Mouse (Mus musculus) brown adipose tissue, adult 24 weeks (tissue): ENCODE data around the gene Hyal3. TPM values are rescaled to one million over a fixed set of nuclear protein-coding genes. Genes with fewer than 3 reads are reported as not detected.
A peak's percentile ranks its signal among the peaks of the same experiment; 100 is the strongest.

ENCODE experiments used
- H3K27ac ChIP-seq: fragments of 200-500 bp; replicated peaks from 2 replicates; pipeline ENCODE4 v1.5.1; 2012; ENCODE audit warnings: low read depth, mild to moderate bottlenecking, low read length
- H3K4me1 ChIP-seq: fragments of 200-500 bp; 2 replicates; pipeline ENCODE4 v1.6.1; 2012; ENCODE audit warnings: low read length, mixed read lengths; ENCODE audit not compliant: control insufficient read depth, insufficient read depth, insufficient read length
- H3K4me3 ChIP-seq: fragments of 200-500 bp; 2 replicates; pipeline ENCODE4 v1.5.1; 2012; ENCODE audit warnings: low read depth, mild to moderate bottlenecking, low read length, moderate library complexity; ENCODE audit not compliant: insufficient read depth
- polyA plus RNA-seq: library from polyadenylated mRNA; stranded (reverse); fragments of >200 nt; gene quantifications from 2 replicates; pipeline ENCODE4 v1.2.4, GENCODE M21; 2012; ENCODE audit not compliant: missing spikeins, insufficient read depth, insufficient read length

Hyal3 gene
- polyA plus RNA-seq, 1 experiment, result not detected

- H3K4me3 ChIP-seq, result no peak overlapping the region
- peaks cover 12% of the 10 kb centered on the region for H3K4me1 ChIP-seq
- no peak overlapping the region for H3K27ac ChIP-seq
Observed at GRCm38 (mm10) chr9:107590773-107591060, 10.1 kb downstream of the Hyal3 start.

DNA sequence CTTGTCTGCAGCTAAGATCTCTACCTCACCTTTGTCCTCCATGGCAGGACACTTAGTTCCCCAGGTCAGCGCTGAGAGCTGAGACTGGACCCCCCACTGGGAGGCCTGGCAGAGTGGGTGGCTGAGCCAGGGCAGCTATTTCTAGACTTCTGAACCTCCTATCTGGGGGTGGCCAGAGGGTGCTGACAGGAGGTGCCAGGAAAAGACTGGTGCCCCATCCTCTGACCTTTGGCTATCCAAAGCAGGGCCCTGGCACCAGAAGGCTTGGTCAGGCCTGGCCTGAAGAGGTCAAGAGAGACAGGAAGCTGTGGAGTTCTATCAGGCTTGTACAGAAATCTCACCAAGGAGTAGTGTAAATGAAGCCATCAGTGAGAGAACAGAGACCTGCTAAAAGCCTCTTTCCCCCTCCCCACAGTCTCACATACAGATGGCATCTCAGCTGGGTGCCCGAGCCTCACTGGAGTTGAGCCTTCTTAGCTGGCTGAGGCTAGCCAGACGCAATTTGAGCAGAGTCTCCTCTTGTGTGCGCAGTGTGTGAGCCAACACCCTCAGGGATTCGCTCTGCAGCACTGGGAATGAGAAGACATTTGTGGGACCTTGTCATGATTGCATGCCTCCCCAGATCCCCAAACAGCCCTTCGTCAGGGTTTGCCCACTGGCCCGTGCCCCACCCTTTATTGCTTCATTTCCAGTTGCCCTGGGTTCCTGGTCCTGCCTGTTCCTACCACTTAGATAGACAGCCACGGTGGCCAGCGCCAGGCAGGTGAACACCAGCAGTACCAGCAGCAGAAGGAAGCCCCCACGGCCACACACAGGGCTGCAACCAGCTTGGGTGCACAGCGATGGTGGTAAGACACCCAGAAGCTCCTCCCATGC, 12.7 kb downstream of the Hyal3 start:
- peak overlapping the region; percentile 26; the same call in 1 of the 2 replicates for H3K27ac ChIP-seq
- H3K4me1 ChIP-seq, result peaks cover 19% of the 10 kb centered on the region
- no peak overlapping the region for H3K4me3 ChIP-seq

DNA sequence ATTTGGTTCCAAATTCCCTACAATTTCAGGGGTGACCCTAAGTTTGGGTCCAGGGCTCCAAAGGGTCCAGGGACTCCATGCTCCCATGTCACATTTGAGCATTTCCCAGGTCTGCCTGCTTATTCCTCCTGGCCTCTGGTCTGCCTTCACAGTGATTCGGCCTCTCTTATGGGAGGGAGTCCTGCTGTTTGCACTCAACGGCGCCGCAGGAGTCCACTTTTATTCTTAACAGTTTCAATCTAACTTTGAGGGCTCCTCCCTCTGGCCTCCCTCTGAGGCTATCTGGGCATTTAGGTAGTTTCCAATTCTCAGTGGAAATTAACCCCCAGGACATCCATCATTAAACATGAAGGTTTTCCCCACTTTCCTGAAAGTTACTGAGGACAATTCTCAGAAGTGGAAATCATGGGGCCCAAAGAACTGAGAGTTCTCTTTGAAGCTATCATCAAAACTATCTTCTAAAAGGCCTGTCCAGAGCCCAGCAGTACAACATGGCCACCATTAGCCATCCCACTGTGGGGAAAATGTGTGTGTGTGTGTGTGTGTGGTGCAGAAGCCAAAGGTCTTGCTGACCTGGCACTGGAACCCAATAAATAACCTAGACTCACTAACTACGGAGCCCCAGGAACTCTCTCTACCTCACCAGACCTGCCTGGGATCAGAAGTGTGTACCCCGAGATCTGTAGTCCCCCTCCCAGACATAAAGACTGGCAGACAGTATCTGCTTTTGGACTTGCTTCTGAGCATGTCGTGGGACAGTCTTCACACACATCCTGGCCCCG, 13.9 kb downstream of the Hyal3 start:
- Histone ChIP-seq H3K4me3 (no peak overlapping the region), H3K27ac (no peak overlapping the region), H3K4me1 (peaks cover 15% of the 10 kb centered on the region)

DNA sequence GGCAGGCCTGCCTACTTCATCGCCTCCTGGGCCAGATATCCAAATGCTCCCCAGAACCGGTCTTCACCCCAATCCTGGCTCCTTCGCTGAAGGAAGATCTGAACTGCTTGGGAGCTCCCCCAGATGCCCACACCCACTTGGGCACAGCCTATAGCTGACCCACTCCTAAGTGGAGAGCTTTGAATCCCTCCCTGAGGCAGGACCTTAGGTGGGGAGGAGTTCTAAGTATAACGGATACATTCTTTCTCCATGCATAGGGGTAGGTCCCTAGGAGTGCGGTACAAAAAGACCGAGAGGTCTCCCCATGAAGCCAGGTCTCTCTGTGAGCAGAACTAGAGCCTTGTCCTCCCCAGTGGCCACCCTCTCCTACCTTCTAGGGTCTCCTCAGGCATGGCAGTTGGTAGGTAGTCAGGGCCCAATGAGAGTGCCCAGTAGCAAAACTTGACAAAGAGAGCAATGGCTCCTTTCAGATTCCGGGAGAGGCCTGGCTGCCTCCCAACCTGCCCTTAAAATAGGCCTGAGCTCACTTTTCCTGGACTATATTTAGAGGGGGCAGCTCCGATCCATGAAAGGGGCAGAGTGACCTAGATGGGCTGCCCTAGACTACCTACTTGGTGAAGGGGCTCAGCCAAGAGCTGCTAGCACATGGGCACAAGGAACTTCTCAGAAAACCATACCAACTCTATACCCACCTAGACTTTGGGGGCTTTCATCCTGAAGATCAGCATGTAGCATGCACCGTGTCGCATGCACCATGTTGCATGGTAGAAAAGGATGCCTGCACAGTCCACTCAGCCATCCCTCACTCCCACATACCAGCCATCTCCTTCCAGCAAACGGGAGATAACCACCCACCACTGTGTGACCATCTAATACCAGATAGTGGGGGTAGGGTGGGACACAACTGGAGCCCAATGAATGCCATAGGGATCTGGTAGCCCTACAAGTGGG, 16.3 kb downstream of the Hyal3 start:
- H3K4me3 ChIP-seq, result peak overlapping the region; percentile 2; the same call in 1 of the 2 replicates
- peak overlapping the region; percentile 66 for H3K27ac ChIP-seq
- peaks cover 15% of the 10 kb centered on the region for H3K4me1 ChIP-seq

GRCm38 (mm10) chr9:107598385-107598784, 17.8 kb downstream of the Hyal3 start:
- Histone ChIP-seq H3K4me1 (peaks cover 15% of the 10 kb centered on the region), H3K4me3 (no peak overlapping the region), H3K27ac (no peak overlapping the region)

- peaks cover 11% of the 10 kb centered on the region for H3K4me1 ChIP-seq
- no peak overlapping the region for H3K27ac ChIP-seq
- H3K4me3 ChIP-seq, result no peak overlapping the region
Observed at GRCm38 (mm10) chr9:107599433-107599832, 18.8 kb downstream of the Hyal3 start.

DNA sequence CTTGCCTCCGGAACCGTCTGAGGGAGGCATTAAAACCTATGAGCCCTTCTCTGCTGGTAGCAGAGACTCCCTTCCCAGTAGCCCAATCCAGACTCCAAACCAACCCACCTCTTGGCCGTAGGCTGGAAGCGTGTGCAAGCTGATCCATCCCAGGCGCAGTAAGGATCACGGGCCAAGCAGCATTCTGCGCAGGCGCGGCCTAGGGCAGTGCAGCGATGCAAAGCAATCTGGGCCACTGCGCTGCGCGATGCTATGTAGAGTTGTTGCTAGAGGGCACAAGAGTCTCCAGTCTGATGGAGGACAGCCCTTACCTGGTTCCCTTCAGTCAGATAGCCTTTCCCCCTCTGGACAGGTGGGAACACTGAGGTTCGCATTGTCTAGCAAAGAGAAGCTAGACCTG, 19.2 kb downstream of the Hyal3 start:
- Histone ChIP-seq H3K27ac (no peak overlapping the region), H3K4me3 (no peak overlapping the region), H3K4me1 (peaks cover 11% of the 10 kb centered on the region)

- no peak overlapping the region for H3K27ac ChIP-seq
- H3K4me1 ChIP-seq, result peaks cover 11% of the 10 kb centered on the region
- H3K4me3 ChIP-seq, result no peak overlapping the region
Observed at GRCm38 (mm10) chr9:107600745-107601144, 20.1 kb downstream of the Hyal3 start.

GRCm38 (mm10) chr9:107601275-107601674, 20.7 kb downstream of the Hyal3 start:
- Histone ChIP-seq H3K4me3 (no peak overlapping the region), H3K4me1 (peaks cover 11% of the 10 kb centered on the region), H3K27ac (no peak overlapping the region)

DNA sequence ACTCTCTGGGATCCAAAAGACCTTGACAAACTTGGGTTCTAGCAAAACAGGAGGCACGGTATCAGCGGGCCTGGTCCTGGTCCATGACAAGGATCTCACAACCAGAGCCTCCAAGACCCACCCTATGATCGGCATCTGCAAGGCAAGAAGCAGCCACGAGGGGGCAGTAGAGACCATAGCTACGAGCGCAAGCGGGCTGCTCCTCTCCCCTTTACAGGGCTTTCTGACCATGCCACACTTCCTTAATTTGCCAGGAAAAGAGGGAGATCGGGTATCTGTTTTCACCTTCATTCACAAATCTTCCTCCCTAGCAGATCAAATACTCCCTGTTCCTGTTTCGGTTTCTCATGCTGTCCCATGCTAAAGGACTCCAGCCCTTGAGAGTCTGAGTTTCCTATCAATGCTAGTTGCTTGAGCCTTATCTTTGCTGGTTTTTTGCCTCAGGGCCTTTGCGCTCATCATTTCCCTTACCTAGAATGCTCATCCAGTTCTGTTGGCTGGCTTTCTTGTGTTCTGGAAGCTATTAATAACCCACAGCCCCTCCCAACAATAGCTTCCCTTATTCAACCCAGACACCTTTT, 21.5 kb downstream of the Hyal3 start:
- no peak overlapping the region for H3K27ac ChIP-seq
- no peak overlapping the region for H3K4me3 ChIP-seq
- H3K4me1 ChIP-seq, result peaks cover 4% of the 10 kb centered on the region

- no peak overlapping the region for H3K4me3 ChIP-seq
- no peaks in the 10 kb centered on the region for H3K4me1 ChIP-seq
- no peak overlapping the region for H3K27ac ChIP-seq
Observed at GRCm38 (mm10) chr9:107603251-107603650, 22.6 kb downstream of the Hyal3 start.

DNA sequence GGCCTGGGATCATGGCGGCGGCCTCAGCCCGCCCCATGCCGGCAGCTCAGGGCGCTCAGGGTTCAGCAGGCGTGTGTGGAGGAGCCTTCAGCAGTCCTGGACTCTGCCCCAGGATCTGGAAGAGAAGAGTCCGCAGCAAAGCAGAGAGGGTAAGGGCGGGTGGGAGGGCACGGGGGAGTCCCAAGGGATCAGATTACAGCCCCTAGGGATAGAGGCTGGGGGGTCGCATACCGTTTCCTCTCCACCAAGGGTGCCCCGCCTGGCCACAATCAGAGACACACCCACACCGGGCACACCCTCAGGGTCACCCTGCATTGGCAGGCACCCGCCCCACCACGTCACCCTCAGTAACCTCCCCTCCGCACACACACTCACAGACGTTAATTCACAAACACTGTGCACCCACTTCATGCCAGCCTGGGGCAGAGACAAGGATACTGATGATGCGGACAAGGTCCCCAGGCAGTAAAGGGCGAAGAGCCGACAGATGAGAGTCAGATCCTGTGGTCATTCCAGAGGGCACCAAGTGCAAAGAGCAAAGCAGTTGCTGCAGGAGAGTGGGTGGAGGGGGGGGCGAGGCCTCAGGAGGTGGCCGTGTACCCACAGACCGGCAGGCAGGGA, 24.5 kb downstream of the Hyal3 start:
- no peak overlapping the region for H3K27ac ChIP-seq
- H3K4me1 ChIP-seq, result peaks cover 3% of the 10 kb centered on the region; the same call in 1 of the 2 replicates
- H3K4me3 ChIP-seq, result no peak overlapping the region

- H3K4me3 ChIP-seq, result peak overlapping the region; percentile 17; the same call in 1 of the 2 replicates
- H3K4me1 ChIP-seq, result peaks cover 9% of the 10 kb centered on the region
- no peak overlapping the region for H3K27ac ChIP-seq
Observed at GRCm38 (mm10) chr9:107606591-107606990, 26.0 kb downstream of the Hyal3 start.

DNA sequence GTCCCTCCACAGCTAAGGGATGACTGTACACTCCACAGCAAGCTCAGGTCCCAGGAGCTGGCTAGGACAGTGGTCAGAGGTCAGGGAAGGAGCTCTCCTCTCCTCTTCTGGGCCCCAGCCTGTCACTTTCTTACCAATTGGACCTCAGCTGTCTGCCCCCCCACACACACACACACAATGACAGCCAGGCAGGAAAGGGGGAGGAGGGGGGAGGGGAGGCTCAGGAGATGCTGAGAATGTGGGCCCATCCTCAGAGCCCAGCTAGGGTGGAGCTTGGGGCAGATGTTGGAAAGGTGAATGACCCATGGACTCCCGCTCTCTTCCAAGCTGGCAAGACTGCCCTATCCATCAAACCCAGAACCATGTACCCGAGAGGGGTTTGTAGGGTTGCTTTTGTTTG, 26.4 kb downstream of the Hyal3 start:
- peak overlapping the region; percentile 17; the same call in 1 of the 2 replicates for H3K4me3 ChIP-seq
- peaks cover 11% of the 10 kb centered on the region for H3K4me1 ChIP-seq
- H3K27ac ChIP-seq, result no peak overlapping the region
